Mouse (Mus musculus) embryonic facial prominence, embryonic 14.5 days (tissue): ENCODE data around the gene Amotl1. TPM values are rescaled to one million over a fixed set of nuclear protein-coding genes. Genes with fewer than 3 reads are reported as not detected.

ENCODE experiments used
- ATAC-seq: fragments of 200-750 bp; cut with Nextera tagmentation; 2 replicates; pipeline ENCODE4 v1.8.0; 2017; ENCODE audit warnings: low read depth, moderate number of reproducible peaks, moderate TSS enrichment
- DNase-seq: peaks from one replicate; pipeline ENCODE4 v3.0.0-alpha.2; 2015; ENCODE audit warnings: low spot score
- H3K27ac ChIP-seq: fragments of 300-500 bp; sonication (generic); replicated peaks from 2 replicates; pipeline ENCODE4 v1.5.1; 2014; ENCODE audit warnings: low read depth, mild to moderate bottlenecking, low read length, moderate library complexity
- H3K27me3 ChIP-seq: fragments of 300-500 bp; sonication (generic); replicated peaks from 2 replicates; pipeline ENCODE4 v1.6.1; 2014; ENCODE audit warnings: low read length; ENCODE audit not compliant: control insufficient read depth, insufficient read depth
- H3K36me3 ChIP-seq: fragments of 300-500 bp; sonication (generic); 2 replicates; pipeline ENCODE4 v1.6.1; 2014; ENCODE audit warnings: low read length, mixed read lengths; ENCODE audit not compliant: control insufficient read depth, insufficient read depth
- H3K4me1 ChIP-seq: fragments of 300-500 bp; sonication (generic); 2 replicates; pipeline ENCODE4 v1.6.1; 2014; ENCODE audit warnings: antibody characterized with exemption, low read length; ENCODE audit not compliant: control insufficient read depth, insufficient read depth
- H3K4me2 ChIP-seq: fragments of 300-500 bp; sonication (generic); 2 replicates; pipeline ENCODE4 v1.6.1; 2014; ENCODE audit warnings: low read depth, mild to moderate bottlenecking, low read length, moderate library complexity, mixed read lengths
- H3K4me3 ChIP-seq: fragments of 300-500 bp; sonication (generic); 2 replicates; pipeline ENCODE4 v1.5.1; 2014; ENCODE audit warnings: low read depth, mild to moderate bottlenecking, low read length
- H3K9ac ChIP-seq: fragments of 300-500 bp; sonication (generic); 2 replicates; pipeline ENCODE4 v1.6.1; 2014; ENCODE audit warnings: low read depth, mild to moderate bottlenecking, low read length, moderate library complexity, mixed read lengths
- H3K9me3 ChIP-seq: fragments of 300-500 bp; sonication (generic); 2 replicates; pipeline ENCODE4 v1.6.1; 2016; ENCODE audit warnings: low read length; ENCODE audit not compliant: control insufficient read depth
- WGBS: fragments of 180-500 bp; shearing (Covaris S2); extraction: QIAGEN DNeasy Blood & Tissue Kit; methylation state at CpG from one replicate; pipeline ENCODE4 v1.1.7; 2014; 5-methylcytosine and 5-hydroxymethylcytosine counted together
- polyA plus RNA-seq: library from polyadenylated mRNA; unstranded; fragments of >200 nt; fragmentation: Nextera tagmentation; extraction: Ambion mirVana; gene quantifications from 2 replicates; pipeline ENCODE4 v1.2.1, GENCODE M21; 2014

Gene Amotl1
- polyA plus RNA-seq, 1 experiment from 2014 or later: 49.1 TPM

DNA sequence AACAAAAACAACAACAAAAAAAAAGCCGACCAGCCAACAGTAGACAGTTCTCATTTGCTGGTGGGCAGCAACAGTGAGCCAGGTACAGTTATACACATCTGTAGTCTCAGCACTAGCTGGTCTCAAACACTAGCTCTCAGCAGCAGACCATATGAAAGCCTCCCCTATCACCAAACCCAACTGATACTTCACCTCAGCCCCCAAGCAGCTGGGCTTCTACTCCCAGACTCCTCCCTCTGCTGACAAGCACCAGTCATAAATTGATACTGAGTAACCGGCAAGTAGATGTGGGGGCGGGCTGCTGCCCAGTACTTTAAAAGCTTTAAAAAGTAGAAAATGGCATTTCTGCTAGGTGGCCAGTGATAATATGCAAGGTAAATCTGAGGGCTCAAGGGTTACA is 22.0 kb downstream of the Amotl1 start:
- Histone ChIP-seq H3K4me3 (no peak overlapping the region), H3K4me2 (no peak overlapping the region), H3K9me3 (no peaks in the 10 kb centered on the region), H3K27ac (peak overlapping the region; percentile 33; the same call in 1 of the 2 replicates), H3K9ac (no peak overlapping the region), H3K36me3 (no peaks in the 10 kb centered on the region), H3K27me3 (no peaks in the 10 kb centered on the region), H3K4me1 (peaks cover 36% of the 10 kb centered on the region)
- WGBS: 58% methylated on average over 3 of the region's 3 CpGs
- ATAC-seq (no peak), DNase-seq (no peak)

- no peak overlapping the region for H3K27ac ChIP-seq
- H3K36me3 ChIP-seq: no peaks in the 10 kb centered on the region
- no peak overlapping the region for H3K4me2 ChIP-seq
- H3K9me3 ChIP-seq: no peaks in the 10 kb centered on the region
- peaks cover 27% of the 10 kb centered on the region for H3K4me1 ChIP-seq
- ATAC-seq (no peak), DNase-seq (no peak)
- H3K9ac ChIP-seq: no peak overlapping the region
- 78% methylated on average over 5 of the region's 5 CpGs for WGBS
- H3K27me3 ChIP-seq: no peaks in the 10 kb centered on the region
- no peak overlapping the region for H3K4me3 ChIP-seq
Measured at GRCm38 (mm10) chr9:14620107-14620506, 24.7 kb downstream of the Amotl1 start.

DNA sequence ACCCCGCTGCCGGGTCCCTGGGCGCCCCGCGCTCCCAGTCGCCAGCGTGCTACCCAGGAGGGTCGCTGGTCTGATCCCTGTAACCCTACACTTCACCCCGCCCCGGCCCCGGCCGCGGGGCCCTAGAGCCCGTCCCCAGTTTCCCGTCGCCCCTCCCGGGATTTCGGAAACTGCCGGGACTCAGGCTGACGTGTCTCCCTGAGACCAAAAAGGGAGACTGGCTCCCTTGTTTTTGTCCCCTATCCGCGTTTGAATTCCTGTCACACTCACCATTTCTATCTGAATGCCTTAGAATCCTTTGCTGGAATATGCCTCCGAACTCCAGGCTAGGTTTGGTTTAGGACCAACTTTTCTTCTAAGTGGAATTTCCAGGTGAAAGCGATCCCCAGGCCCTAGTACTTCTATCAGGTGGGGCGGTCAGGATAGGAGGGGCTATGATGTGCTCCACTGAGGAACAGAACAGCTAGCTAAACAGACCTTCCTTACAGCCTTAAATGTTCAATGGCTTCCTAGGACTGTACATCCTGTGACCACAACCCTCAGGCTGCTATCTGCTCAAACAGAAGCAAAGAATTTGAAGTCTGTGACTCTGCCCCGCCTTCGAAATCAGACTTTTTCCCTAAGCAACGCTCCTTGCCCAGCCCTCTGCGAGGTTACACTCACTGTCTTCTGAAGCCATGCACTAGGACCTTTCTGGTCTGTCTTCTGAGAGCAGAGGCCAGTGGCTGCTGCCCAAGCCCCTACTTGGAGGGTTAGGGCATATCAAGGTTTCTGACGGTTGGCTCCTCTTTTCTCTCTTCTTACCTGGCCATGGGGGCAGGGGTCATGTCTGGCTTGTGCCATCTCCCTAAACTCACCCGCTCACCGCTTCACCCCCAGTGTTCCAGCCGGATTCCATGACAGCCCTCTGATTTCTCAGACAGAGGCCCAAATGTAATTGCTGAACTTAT is 29.6 kb downstream of the Amotl1 start:
- 18% methylated on average over 16 of the region's 33 CpGs for WGBS
- Histone ChIP-seq H3K9me3 (no peaks in the 10 kb centered on the region), H3K4me1 (peaks cover 23% of the 10 kb centered on the region), H3K9ac (peak overlapping the region; percentile 98), H3K4me3 (peak overlapping the region; percentile 89), H3K27me3 (no peaks in the 10 kb centered on the region), H3K27ac (peak overlapping the region; percentile 96), H3K36me3 (no peaks in the 10 kb centered on the region), H3K4me2 (peak overlapping the region; percentile 86)
- DNase-seq (peak; percentile 80), ATAC-seq (peak; percentile 91)

DNA sequence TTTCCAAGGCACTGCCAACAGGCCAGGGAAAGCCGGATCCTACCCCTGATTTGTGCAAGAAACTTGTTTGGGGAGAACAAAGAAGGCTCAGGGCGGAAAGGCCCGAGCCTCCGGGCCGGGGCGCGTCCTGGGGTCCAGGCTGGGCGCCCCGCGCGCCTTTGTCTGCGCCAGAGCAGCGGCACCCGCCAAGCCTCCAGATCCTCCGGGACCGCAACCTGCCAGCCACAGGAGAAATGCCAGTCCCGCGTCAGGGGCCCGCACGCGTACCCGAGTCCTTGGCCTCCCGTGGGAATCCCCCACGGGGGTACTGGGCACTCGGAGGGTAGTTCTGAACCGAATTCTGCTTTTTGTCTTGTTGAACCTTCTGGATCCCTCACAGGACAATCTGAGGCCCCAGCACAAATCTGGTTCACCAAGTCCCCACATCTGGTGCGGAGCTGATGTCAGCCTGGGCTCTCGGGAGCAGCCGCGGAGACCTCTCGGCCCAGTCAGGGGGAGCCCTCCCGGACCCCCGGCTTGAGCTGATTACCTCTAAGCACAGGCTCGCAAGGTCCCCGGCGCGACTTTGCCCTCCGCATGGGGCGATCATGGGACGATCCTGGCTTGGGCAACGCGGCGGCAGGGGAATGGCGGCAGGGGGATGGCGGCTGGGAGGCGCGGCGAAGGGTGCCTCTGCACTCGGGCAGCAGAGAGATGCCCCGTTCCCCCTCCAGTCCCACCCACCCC is 30.5 kb downstream of the Amotl1 start:
- H3K9ac ChIP-seq: peak overlapping the region; percentile 98
- ATAC-seq (peak; percentile 63), DNase-seq (peak; percentile 39)
- H3K36me3 ChIP-seq: no peaks in the 10 kb centered on the region
- no peaks in the 10 kb centered on the region for H3K27me3 ChIP-seq
- peaks cover 24% of the 10 kb centered on the region for H3K4me1 ChIP-seq
- WGBS: under 1% methylated on average over 41 of the region's 50 CpGs
- peak overlapping the region; percentile 89 for H3K4me3 ChIP-seq
- peak overlapping the region; percentile 86 for H3K4me2 ChIP-seq
- peak overlapping the region; percentile 96 for H3K27ac ChIP-seq
- no peaks in the 10 kb centered on the region for H3K9me3 ChIP-seq

GRCm38 (mm10) chr9:14613308-14614204 is 31.3 kb downstream of the Amotl1 start:
- H3K9ac ChIP-seq: peak overlapping the region; percentile 98
- ATAC-seq (no peak), DNase-seq (no peak)
- no peaks in the 10 kb centered on the region for H3K27me3 ChIP-seq
- peak overlapping the region; percentile 96 for H3K27ac ChIP-seq
- H3K36me3 ChIP-seq: no peaks in the 10 kb centered on the region
- WGBS: 3% methylated on average over 15 of the region's 15 CpGs
- no peaks in the 10 kb centered on the region for H3K9me3 ChIP-seq
- peaks cover 28% of the 10 kb centered on the region for H3K4me1 ChIP-seq
- H3K4me2 ChIP-seq: peak overlapping the region; percentile 86
- peak overlapping the region; percentile 89 for H3K4me3 ChIP-seq

DNA sequence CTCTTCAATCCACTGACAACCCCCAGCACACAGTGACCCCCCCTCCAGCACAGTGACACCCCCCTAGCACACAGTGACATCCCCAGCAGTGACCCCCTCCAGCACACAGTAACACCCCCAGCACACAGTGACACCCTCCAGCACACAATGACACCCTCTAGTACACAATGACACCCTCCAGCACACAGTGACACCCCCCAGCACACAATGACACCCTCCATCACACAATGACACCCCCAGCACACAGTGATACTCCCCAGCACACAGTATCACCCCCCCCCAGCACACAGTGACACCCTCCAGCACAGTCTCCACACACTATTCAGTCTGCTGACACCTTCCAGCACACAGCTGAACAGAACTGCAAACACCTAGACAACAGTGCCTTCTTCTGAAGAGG is 32.3 kb downstream of the Amotl1 start:
- peak overlapping the region; percentile 98 for H3K9ac ChIP-seq
- no peaks in the 10 kb centered on the region for H3K9me3 ChIP-seq
- peaks cover 36% of the 10 kb centered on the region for H3K4me1 ChIP-seq
- H3K36me3 ChIP-seq: no peaks in the 10 kb centered on the region
- H3K4me3 ChIP-seq: peak overlapping the region; percentile 89
- H3K4me2 ChIP-seq: peak overlapping the region; percentile 86
- H3K27ac ChIP-seq: peak overlapping the region; percentile 55; the same call in 1 of the 2 replicates
- no peak for DNase-seq
- no peaks in the 10 kb centered on the region for H3K27me3 ChIP-seq
- ATAC-seq: no peak

- DNase-seq (peak; percentile 75), ATAC-seq (0 out of 2 replicates have a peak, but pooled peaks have one; percentile 42)
- no peak overlapping the region for H3K9ac ChIP-seq
- H3K4me3 ChIP-seq: no peak overlapping the region
- H3K36me3 ChIP-seq: peaks cover 12% of the 10 kb centered on the region; the same call in 1 of the 2 replicates
- 0 out of 2 replicates have a peak overlapping the region, but pooled peaks have one; percentile 46 for H3K27ac ChIP-seq
- peaks cover 38% of the 10 kb centered on the region for H3K4me1 ChIP-seq
- no peaks in the 10 kb centered on the region for H3K27me3 ChIP-seq
- no peak overlapping the region for H3K4me2 ChIP-seq
- 29% methylated on average over 5 of the region's 5 CpGs for WGBS
- no peaks in the 10 kb centered on the region for H3K9me3 ChIP-seq
Measured at GRCm38 (mm10) chr9:14608521-14608920, 36.3 kb downstream of the Amotl1 start.

DNA sequence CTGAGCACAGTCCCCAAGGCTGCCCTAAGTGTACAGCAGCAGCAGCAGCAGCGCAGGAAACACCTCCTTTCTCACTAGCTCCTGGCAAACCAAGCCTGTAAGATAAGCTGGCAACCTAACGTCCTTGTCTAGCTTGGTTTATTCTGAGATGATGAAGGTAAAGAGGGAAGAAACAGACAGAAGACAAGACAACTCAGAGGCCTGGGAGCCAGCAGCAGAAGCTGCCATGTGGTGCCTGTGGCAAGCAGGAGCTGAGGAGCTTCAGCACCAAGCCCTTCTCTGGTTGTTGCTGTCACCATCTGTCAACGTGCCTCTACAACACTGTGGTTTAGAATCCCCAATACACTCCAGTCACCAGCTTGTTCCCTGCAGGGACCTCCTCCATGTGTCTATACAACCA is 37.4 kb downstream of the Amotl1 start:
- no peak for ATAC-seq
- Histone ChIP-seq H3K27ac (0 out of 2 replicates have a peak overlapping the region, but pooled peaks have one; percentile 17), H3K4me2 (0 out of 2 replicates have a peak overlapping the region, but pooled peaks have one; percentile 8), H3K36me3 (peaks cover 21% of the 10 kb centered on the region; the same call in 1 of the 2 replicates), H3K9ac (0 out of 2 replicates have a peak overlapping the region, but pooled peaks have one; percentile 10), H3K4me1 (peaks cover 33% of the 10 kb centered on the region), H3K27me3 (no peaks in the 10 kb centered on the region), H3K4me3 (no peak overlapping the region), H3K9me3 (no peaks in the 10 kb centered on the region)
- WGBS: 36% methylated on average over 3 of the region's 3 CpGs
- no peak for DNase-seq
